Mouse (Mus musculus) kidney, postnatal 10 days (tissue): ENCODE results near the gene Uqcc2.

Source experiments
- DNase-seq: peaks from one replicate; pipeline ENCODE4 v3.0.0; 2021; ENCODE audit warnings: mixed read lengths

Uqcc2 gene

GRCm38 (mm10) chr17:27154256-27154655 lies 20.5 kb upstream of the Uqcc2 start:
- no peak for DNase-seq

DNA sequence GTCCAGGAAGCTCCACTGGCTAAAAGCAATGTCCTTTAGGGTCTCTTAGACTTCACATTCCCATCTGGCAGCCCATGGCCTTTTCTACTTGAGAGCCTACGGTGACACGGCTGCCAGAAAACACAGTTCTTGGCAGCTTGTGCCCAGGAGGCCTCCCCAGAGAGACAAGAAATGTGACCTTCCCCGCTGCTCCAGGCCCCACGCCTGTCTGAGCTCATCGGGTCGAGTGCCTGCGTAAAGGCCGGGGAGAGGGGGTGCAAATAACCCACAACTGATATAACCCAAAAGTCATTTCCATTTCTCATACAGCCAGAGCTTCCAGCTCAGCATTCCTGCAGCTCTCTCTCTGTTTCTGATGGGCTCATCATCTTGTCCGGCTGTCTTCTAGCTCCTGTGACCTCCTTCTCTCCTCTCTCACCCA lies 20.1 kb upstream of the Uqcc2 start:
- DNase-seq: no peak

DNA sequence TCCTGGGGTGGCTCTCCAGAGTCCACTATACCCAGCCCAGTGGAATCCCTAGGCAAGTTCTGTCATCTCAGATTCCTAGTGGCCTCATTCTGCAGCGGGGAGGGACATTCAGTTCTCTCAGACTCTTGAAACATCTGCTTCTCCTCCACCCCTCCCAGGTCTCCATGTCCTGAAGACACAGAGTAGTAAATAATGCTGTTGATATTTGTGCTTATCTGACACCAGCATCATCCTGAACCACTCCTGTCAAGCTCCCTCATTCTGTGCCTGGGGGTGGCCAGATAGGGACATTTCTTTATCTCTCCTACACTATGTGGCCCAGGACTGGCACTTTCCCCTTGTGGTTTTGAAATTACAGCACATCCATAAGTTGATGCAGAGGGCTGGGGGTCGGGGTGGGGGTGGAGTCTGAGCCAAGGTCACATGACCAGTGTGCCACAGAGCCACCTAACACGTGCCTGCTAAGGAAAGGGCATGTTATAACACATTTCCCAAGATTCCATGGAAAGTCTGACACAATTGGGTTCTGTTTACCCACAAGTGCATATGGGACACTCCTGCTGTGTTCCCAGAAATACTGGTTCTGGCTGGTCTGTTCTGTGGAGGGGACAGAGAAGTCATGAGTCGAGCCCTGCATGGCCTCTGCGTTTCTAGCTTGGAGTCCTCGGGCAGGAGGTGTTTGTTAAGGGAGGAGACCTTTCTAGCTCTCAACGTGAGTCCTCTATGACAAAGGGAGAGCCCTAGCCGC lies 19.4 kb upstream of the Uqcc2 start:
- no peak for DNase-seq

DNA sequence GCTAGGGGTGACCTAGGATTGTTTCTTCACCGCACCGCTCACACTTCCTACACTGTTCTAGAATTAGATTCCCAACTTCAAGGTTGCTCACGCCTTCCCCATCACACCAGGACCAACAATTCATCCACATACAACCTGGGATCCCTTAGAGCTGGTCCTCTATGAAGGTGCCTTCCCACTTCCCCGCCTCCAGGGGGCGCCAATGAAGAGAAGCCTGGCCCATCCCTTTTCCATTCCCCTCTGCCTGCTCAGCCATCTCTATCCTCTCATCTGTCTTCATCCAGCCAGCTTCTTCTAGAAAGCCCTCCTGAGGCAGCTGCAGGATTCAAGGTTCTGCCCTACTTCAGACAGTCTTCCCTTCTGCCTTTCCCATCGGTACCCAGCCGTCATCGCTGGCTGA lies 17.7 kb upstream of the Uqcc2 start:
- peak; percentile 34 for DNase-seq

- peak; percentile 46 for DNase-seq
These were observed 17.2 kb upstream of the Uqcc2 start for GRCm38 (mm10) chr17:27150871-27151270.

DNA sequence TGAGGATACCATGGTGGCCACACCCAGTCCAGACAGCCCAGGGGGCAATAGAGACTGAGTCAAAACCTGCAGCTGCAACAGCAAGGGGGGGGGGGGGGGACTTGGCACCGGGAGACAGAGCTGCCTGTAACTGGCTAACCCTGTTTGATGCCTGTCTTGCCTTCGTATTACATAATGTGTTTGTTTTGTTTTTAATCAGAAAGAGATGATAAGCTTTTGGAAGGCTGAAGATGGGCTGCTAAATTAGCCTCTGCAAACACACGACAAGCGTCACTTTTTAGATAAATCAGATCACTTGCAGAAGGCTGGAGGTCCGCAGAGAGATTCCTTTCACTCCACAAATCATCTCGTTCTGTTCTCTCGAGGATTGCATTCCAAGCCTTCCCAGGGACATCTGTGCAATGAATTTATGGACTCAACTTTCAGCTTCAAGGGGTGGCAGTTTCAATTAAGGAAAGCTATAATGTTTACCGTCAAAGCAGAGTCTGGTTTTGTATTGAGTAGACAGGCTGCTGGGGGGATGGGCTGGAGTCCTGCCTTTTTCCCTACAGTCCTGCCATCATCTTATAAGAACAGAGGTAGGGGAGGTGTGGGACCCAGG lies 12.7 kb upstream of the Uqcc2 start:
- no peak for DNase-seq

DNA sequence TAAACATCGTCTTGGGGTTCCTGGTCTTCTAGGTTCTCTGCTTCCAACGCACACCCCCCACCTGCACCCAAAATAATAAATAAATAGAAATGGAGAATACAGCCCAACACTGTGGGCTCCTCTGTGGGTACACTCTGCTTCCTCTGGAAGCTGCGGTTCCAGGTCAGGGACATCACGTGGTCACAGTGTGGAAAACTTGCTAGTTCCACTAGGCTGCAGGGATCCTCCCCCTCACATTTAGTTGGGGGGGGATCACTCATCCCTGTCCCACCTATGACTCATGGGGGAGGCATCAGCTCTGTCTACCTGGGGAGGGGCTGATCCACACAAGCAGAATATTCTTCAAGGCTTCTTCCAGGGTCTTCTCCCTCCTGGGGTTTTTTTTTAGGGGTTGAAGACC lies 10.4 kb upstream of the Uqcc2 start:
- no peak for DNase-seq

GRCm38 (mm10) chr17:27141971-27142450 lies 8.3 kb upstream of the Uqcc2 start:
- peak; percentile 54 for DNase-seq

GRCm38 (mm10) chr17:27140262-27140661 lies 6.5 kb upstream of the Uqcc2 start:
- DNase-seq: no peak

- no peak for DNase-seq
These were observed 5.6 kb upstream of the Uqcc2 start for GRCm38 (mm10) chr17:27139304-27139703.

DNA sequence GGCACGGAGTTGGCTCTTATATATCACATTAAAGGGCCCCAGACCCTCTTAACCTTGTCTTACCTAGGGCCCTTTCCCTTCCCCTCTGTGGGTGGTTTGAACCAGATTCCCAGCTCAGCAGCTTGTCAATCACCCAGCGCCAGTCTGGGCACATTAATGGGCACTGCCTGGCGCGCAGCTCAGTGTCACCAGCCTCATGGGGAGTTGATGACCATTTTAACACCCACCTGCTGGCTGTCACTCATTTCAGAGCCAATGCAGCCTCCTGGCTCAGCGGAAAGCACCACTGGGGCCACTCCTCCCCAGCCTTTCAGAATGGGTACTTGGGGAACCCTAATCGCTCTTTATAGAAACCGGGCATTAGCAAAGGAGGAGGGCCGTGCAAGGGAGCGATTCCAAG lies 4.7 kb upstream of the Uqcc2 start:
- DNase-seq: no peak

DNA sequence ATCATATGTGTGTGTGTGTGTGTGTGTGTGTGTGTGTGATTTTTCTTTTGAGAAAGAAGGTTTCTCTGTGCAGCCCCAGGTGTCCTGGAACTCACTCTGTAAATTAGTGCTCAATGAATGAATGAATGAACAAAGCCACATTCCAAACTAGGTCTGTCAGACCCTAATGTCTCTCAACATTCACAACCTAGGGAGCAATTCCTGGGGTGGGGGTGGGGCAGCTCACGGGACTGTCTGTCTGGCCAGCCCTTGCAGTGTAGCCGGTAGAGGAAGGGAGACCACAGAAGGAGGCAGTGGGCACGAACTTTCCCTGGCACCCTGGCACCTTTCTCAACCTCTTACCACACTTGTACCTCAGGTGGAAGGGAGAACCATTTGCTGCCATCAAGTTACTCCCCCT lies 999 bp upstream of the Uqcc2 start:
- no peak for DNase-seq

DNA sequence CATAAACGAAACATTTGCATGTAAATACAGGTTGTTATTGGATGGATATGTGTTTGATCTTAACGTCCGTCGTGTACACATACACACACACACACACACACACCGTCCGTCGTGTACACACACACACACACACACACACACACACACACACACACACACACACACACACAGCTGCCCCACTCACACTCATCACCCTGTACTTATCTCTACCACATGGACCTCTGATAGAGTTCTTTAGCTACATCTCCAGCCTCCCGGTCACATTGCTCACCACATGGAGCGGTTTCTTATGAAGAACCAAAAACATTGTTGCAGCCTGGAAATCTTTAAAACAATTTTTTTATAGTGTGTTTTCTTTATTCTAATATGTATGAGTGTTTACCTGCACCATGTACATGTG lies 471 bp upstream of the Uqcc2 start:
- no peak for DNase-seq

DNA sequence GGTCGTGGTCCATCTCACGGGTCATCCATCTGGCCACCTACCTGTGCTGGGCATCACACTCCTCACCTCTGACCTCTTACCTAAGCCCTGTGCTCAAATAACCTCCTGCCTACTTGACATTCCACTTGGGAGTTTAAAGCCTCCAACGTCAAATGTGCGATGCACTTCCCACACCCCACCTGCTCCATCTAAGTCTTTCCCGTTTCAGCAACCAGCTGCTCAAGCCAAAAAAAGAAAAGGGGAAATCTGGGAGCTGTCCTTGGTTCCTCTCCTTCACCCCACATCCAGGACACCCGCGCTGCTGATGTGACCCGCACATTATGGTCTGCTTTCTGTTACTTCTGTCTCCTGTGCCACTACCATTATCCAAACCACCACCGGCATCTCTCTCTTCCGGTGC lies 1.5 kb downstream of the Uqcc2 start:
- DNase-seq: no peak

DNA sequence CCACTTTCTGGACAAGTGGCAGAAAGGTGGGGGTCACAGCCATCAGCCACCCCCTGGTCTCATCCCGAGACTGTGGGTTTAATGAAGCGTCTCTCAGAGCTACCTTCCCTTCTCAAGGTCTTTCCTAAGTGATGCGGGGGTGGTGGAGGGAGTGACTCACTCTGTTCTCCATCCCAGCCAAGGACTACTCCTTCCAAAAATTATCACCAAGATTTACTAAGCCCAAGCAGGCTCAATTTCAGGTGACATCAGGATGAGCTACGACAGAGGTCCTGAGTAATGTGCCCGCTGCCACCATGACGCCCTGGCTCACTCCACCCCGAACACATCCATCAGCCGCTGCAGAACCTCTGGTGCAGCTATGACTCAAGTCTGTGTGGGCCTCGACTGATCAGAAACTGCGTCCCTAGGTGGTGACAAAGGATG lies 2.5 kb downstream of the Uqcc2 start:
- DNase-seq: no peak

- DNase-seq: peak; percentile 38
These were observed 3.5 kb downstream of the Uqcc2 start for GRCm38 (mm10) chr17:27130246-27130645.

DNA sequence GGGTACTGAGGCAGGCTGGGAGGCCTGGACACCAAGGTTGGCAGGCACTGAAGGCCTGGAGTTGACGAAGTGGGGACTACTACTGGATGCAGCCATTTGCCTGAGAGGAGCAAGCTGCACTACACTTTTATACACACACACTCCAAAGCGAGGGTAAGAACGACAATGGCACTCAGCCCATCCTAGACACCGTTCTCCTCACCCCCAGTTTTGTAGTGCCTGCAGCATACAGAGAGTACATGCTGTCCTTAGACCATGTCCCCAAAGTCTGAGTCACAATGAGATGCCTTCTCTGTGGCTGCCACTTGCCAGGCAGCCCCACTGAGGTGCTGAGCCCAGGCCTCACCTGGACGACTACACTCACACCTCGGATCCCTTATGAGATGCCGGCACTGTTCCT lies 3.9 kb downstream of the Uqcc2 start:
- DNase-seq: no peak

DNA sequence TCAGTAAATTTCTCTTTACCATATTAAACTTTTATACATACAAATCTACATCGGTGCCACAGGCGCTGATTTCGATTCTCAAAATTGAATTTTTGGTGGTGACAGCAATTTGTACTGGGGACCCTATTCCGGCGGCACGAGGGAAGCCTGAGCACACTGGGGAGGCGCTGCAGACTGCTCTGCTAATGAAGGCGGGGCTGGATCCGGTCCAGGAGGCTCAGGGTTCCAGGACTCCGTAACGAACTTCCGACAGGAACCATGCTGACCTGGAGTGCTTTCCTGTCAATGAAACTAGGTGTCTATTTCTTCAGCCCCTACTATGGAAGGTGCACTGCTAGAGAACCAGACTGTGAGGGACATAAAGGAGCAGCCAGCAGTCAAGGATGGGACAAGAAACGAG lies 4.4 kb downstream of the Uqcc2 start:
- peak; percentile 69 for DNase-seq

DNA sequence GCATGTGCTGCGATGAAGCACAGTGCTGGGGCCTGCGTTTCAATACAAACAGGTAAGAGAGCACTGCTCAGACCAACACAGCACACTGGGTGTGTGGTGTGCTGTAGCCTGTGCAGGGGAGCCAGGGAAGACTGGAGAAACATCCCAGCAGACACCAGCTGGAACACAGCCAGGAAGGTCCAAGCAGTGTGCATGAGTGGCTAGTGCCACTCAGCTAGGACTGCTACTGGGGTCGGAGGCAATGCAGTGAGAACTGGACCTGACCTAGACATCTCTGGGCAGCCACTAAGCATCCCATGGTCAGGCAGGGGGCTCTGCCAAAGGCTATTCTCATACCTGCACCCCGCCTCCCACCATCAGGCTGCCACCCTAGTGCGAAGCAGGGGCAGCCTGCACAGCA lies 5.5 kb downstream of the Uqcc2 start:
- peak; percentile 43 for DNase-seq

- DNase-seq: no peak
These were observed 6.7 kb downstream of the Uqcc2 start for GRCm38 (mm10) chr17:27126974-27127373.

DNA sequence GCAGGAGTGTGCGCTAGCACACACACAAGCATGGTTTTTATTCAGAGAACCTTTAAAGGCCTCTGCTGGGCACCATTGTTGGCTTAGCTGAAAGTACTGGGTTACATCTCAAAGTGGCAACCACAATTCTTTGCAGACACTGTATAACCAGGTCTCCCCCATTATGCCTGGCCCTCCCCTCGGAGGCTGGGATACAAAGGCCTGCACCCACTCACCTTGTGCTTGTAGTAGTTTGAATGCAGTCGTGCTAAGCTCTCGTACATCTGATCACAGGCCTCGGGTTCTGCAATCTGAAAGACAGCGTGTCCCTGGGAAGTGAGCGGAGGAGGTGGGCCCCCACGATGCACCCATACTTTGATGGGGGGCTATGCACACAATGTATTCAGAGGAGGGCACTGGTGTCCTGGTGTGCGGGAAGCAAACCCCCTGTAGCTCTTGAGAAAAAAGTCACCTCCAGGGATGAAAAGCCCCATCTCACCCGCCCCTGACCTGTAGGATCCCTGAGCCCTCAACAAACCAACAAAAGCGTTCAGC lies 8.0 kb downstream of the Uqcc2 start:
- no peak for DNase-seq

DNA sequence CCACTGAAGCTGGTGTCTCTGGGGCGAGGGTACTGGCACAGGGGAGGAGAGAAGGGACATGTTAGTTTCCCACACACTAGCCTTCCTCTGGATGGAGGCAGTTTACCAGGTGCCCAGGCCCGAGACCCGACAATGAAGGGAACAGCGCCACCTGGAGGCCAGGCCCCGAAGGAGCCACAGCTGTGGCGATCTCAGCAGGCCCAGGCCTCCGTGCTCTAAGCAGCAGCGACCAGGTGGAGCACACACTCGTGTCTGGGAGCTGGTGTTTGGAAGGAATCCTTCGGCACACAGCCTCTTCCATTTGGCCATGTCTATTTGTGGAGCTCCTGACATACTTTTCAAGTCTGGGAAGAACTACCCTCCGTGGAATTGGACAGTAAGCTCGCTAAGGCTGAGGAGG lies 8.5 kb downstream of the Uqcc2 start:
- peak; percentile 86 for DNase-seq

- DNase-seq: peak; percentile 41
These were observed 9.8 kb downstream of the Uqcc2 start for GRCm38 (mm10) chr17:27123813-27124375.

DNA sequence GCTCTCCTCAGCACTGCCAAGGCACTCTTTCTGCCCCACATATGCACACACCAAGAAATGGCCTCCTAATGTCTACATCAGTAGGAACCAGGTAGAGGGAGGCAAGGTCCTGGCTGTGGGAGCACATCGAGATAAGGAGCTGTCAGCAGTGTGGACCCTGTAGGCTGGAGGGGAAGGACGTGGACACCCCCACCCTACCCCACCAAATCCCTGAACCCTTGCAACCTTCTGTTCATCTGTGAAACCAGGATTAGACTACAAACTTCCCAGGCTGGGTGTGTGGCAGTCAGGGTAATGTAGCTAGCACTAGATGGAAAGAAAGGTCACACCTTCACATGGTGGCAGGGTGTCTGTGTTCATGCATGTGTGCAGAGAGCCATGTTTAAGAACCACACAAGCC lies 10.6 kb downstream of the Uqcc2 start:
- no peak for DNase-seq
